Mouse (Mus musculus) left cerebral cortex, postnatal 25 days (tissue): ENCODE data around the gene Gm49396. TPM values are rescaled to one million over a fixed set of nuclear protein-coding genes. Genes with fewer than 3 reads are reported as not detected.

ENCODE experiments used
- DNase-seq, 2 experiments: peaks; one replicate each; pipeline ENCODE4 v3.0.0; 2022; ENCODE audit warnings: low spot score in 2 of 2, mixed read lengths in 1 of 2
- intact Hi-C: fragments of 180-260 bp; cut with DNase I; formaldehyde crosslinking; loops from one replicate; pipeline ENCODE4 v1.15.1; 2025
- total RNA-seq, 2 experiments: library from RNA; stranded (reverse); gene quantifications; 2 replicates each; pipeline ENCODE4 v1.2.3; 2021

Gene Gm49396
- total RNA-seq, 2 experiments from 2014 or later: 5.7 TPM

- intact Hi-C loops: loop anchor here (5.0 kb wide), 1 partner anchor 59 kb away; the partner anchor contains the start of gene Prodh2
- DNase-seq: no peak
These were observed 11.6 kb upstream of the Gm49396 start for GRCm38 (mm10) chr7:30551445-30552101.

- peak; percentile 97 to 99 for DNase-seq
- intact Hi-C loops: loop anchor here (5.0 kb wide), 1 partner anchor 60 kb away; the partner anchor contains the start of gene Prodh2
These were observed 10.8 kb upstream of the Gm49396 start, which contains the start of the genes Hspb6 and Proser3 for GRCm38 (mm10) chr7:30552102-30553020. Gene Hspb6 (plus strand): TSS chr7:30552178. Gene Proser3 (minus strand): TSS chr7:30552299.

GRCm38 (mm10) chr7:30553021-30553589 lies 10.0 kb upstream of the Gm49396 start:
- peak in 1 of 2 experiments; percentile 50 for DNase-seq
- intact Hi-C loops: loop anchor here (5.0 kb wide), 1 partner anchor 61 kb away; the partner anchor contains the start of gene Prodh2

GRCm38 (mm10) chr7:30553810-30554584 lies 9.1 kb upstream of the Gm49396 start:
- DNase-seq: no peak
- intact Hi-C loops: loop anchor here (5.0 kb wide), 1 partner anchor 62 kb away; the partner anchor contains the start of gene Prodh2

- intact Hi-C loops: no loop called here
- no peak for DNase-seq
These were observed 6.1 kb upstream of the Gm49396 start for GRCm38 (mm10) chr7:30556894-30557536.

- DNase-seq: peak in 1 of 2 experiments; percentile 40
- intact Hi-C loops: loop anchor here (2.0 kb wide), 1 partner anchor 113 kb away; the partner anchor contains the start of gene Aplp1
These were observed 5.1 kb upstream of the Gm49396 start for GRCm38 (mm10) chr7:30557901-30558514.

GRCm38 (mm10) chr7:30558656-30559442 lies 4.3 kb upstream of the Gm49396 start:
- peak in 1 of 2 experiments; percentile 39 for DNase-seq
- intact Hi-C loops: loop anchor here (2.0 kb wide), 1 partner anchor 114 kb away; the partner anchor contains the start of gene Aplp1

- intact Hi-C loops: loop anchor here (2.0 kb wide), 1 partner anchor 115 kb away; the partner anchor contains the start of gene Aplp1
- DNase-seq: peak; percentile 98 to 100
These were observed 3.6 kb upstream of the Gm49396 start, which contains the start of gene Lin37 for GRCm38 (mm10) chr7:30559443-30559954. Gene Lin37 (minus strand): TSS chr7:30559838.

- no peak for DNase-seq
- intact Hi-C loops: no loop called here
These were observed 2.8 kb upstream of the Gm49396 start for GRCm38 (mm10) chr7:30560296-30560695.

GRCm38 (mm10) chr7:30562526-30563116 lies 523 bp upstream of the Gm49396 start:
- DNase-seq: peak; percentile 52 to 63
- intact Hi-C loops: loop anchor here (1.0 kb wide), 1 partner anchor 26 kb away; the partner anchor contains the start of gene Kmt2b

GRCm38 (mm10) chr7:30563906-30564280 lies 749 bp downstream of the Gm49396 start:
- intact Hi-C loops: loop anchor here (1.0 kb wide), 1 partner anchor 24 kb away; the partner anchor contains the start of gene Kmt2b
- no peak for DNase-seq

- no peak for DNase-seq
These were observed 1.9 kb downstream of the Gm49396 start, which contains the start of gene Igflr1 for GRCm38 (mm10) chr7:30564970-30565571. Gene Igflr1 (plus strand): TSS chr7:30565427.

GRCm38 (mm10) chr7:30566033-30566432 lies 2.9 kb downstream of the Gm49396 start:
- intact Hi-C loops: no loop called here
- no peak for DNase-seq

More at GRCm38 (mm10) chr7:30564970-30565571, 1.9 kb downstream of the Gm49396 start, which contains the start of gene Igflr1:
- intact Hi-C loops: no loop called here

- intact Hi-C loops: no loop called here
- no peak for DNase-seq
These were observed 4.4 kb downstream of the Gm49396 start for GRCm38 (mm10) chr7:30567555-30567954.

GRCm38 (mm10) chr7:30572389-30572788 lies 9.2 kb downstream of the Gm49396 start:
- no peak for DNase-seq
- intact Hi-C loops: no loop called here

GRCm38 (mm10) chr7:30572969-30573368 lies 9.8 kb downstream of the Gm49396 start:
- DNase-seq: no peak
- intact Hi-C loops: no loop called here
